Mouse (Mus musculus): ENCODE measurements at regions not wholly inside any gene's neighbourhood (a gene's known extent, or its start where the extent isn't known, plus 50 kb on each side); places are given as distances from the start of the nearest gene placed in this dataset.

GRCm38 (mm10) chr13:25868923-25869322 is 598.6 kb upstream of the Nrsn1 start:
- no peak overlapping the region for H3K4me3 ChIP-seq (ENCODE audit: insufficient read depth in 1 of 2, low read depth in 1 of 2, low read length in 2 of 2, poor library complexity in 1 of 2, severe bottlenecking in 1 of 2)
- no peaks in the 10 kb centered on the region for H3K36me3 ChIP-seq (ENCODE audit: control insufficient read depth, insufficient read depth, low read length, poor library complexity, severe bottlenecking)
- H3K4me1 ChIP-seq (ENCODE audit: control insufficient read depth in 2 of 2, insufficient read depth in 2 of 2, low read length in 2 of 2, poor library complexity in 1 of 2) = peaks cover 0 to 2% of the 10 kb centered on the region in 2 experiments; a peak in 1 of 4 replicates
- no peak overlapping the region for H3K27ac ChIP-seq (ENCODE audit: insufficient read depth, low read depth, low read length, poor library complexity, severe bottlenecking)
- no peak overlapping the region for H3K9ac ChIP-seq (ENCODE audit: insufficient read depth, low read depth, low read length, poor library complexity, severe bottlenecking)
- in situ Hi-C loops (cut with MboI; ENCODE audit: low sequenced_read_pairs in 2 of 2, unreplicated experiment in 2 of 2) = no loop called here
- DNase-seq (ENCODE audit: low read depth, low spot score) = no peak
- TF ChIP-seq MAFK (IDR thresholded peaks at IDR 0.05; ENCODE audit: insufficient read depth, low read depth, low read length) (no peak), HCFC1 (IDR thresholded peaks at IDR 0.05; ENCODE audit: borderline replicate concordance, insufficient read depth, low read length) (no peak), CHD2 (IDR thresholded peaks at IDR 0.05; ENCODE audit: low read depth, low read length) (no peak), ZNF384 (IDR thresholded peaks at IDR 0.05; ENCODE audit: low read depth, low read length) (no peak), ZC3H11A (IDR thresholded peaks at IDR 0.05; ENCODE audit: borderline replicate concordance, low read depth, low read length) (no peak)
- H3K9me3 ChIP-seq (ENCODE audit: control insufficient read depth, insufficient read depth, low read depth, low read length) = no peaks in the 10 kb centered on the region

GRCm38 (mm10) chr13:25858207-25858606 is 587.9 kb upstream of the Nrsn1 start:
- no peaks in the 10 kb centered on the region for H3K9me3 ChIP-seq (ENCODE audit: control insufficient read depth, insufficient read depth, low read depth, low read length)
- no peak overlapping the region for H3K4me3 ChIP-seq (ENCODE audit: insufficient read depth in 1 of 2, low read depth in 1 of 2, low read length in 2 of 2, poor library complexity in 1 of 2, severe bottlenecking in 1 of 2)
- no peaks in the 10 kb centered on the region for H3K36me3 ChIP-seq (ENCODE audit: control insufficient read depth, insufficient read depth, low read length, poor library complexity, severe bottlenecking)
- H3K27ac ChIP-seq (ENCODE audit: insufficient read depth, low read depth, low read length, poor library complexity, severe bottlenecking) = no peak overlapping the region
- no peaks in the 10 kb centered on the region for H3K4me1 ChIP-seq (ENCODE audit: control insufficient read depth in 2 of 2, insufficient read depth in 2 of 2, low read length in 2 of 2, poor library complexity in 1 of 2)
- DNase-seq (ENCODE audit: low read depth, low spot score) = no peak
- in situ Hi-C loops (cut with MboI; ENCODE audit: low sequenced_read_pairs in 2 of 2, unreplicated experiment in 2 of 2) = no loop called here
- no peak overlapping the region for H3K9ac ChIP-seq (ENCODE audit: insufficient read depth, low read depth, low read length, poor library complexity, severe bottlenecking)
- TF ChIP-seq CHD2 (IDR thresholded peaks at IDR 0.05; ENCODE audit: low read depth, low read length) = no peak
- TF ChIP-seq HCFC1 (IDR thresholded peaks at IDR 0.05; ENCODE audit: borderline replicate concordance, insufficient read depth, low read length) = no peak
- TF ChIP-seq ZC3H11A (IDR thresholded peaks at IDR 0.05; ENCODE audit: borderline replicate concordance, low read depth, low read length) = no peak
- TF ChIP-seq ZNF384 (IDR thresholded peaks at IDR 0.05; ENCODE audit: low read depth, low read length) = no peak
- no peak for TF ChIP-seq MAFK (IDR thresholded peaks at IDR 0.05; ENCODE audit: insufficient read depth, low read depth, low read length)

- TF ChIP-seq ZC3H11A (IDR thresholded peaks at IDR 0.05; ENCODE audit: borderline replicate concordance, low read depth, low read length) = no peak
- TF ChIP-seq CHD2 (IDR thresholded peaks at IDR 0.05; ENCODE audit: low read depth, low read length) = no peak
- no peak for TF ChIP-seq HCFC1 (IDR thresholded peaks at IDR 0.05; ENCODE audit: borderline replicate concordance, insufficient read depth, low read length)
- TF ChIP-seq MAFK (IDR thresholded peaks at IDR 0.05; ENCODE audit: insufficient read depth, low read depth, low read length) = no peak
- Histone ChIP-seq H3K4me1 (ENCODE audit: control insufficient read depth in 2 of 2, insufficient read depth in 2 of 2, low read length in 2 of 2, poor library complexity in 1 of 2) (no peaks in the 10 kb centered on the region), H3K9ac (ENCODE audit: insufficient read depth, low read depth, low read length, poor library complexity, severe bottlenecking) (no peak overlapping the region), H3K4me3 (ENCODE audit: insufficient read depth in 1 of 2, low read depth in 1 of 2, low read length in 2 of 2, poor library complexity in 1 of 2, severe bottlenecking in 1 of 2) (no peak overlapping the region), H3K27ac (ENCODE audit: insufficient read depth, low read depth, low read length, poor library complexity, severe bottlenecking) (no peak overlapping the region), H3K36me3 (ENCODE audit: control insufficient read depth, insufficient read depth, low read length, poor library complexity, severe bottlenecking) (no peaks in the 10 kb centered on the region), H3K9me3 (ENCODE audit: control insufficient read depth, insufficient read depth, low read depth, low read length) (no peaks in the 10 kb centered on the region)
- no peak for DNase-seq (ENCODE audit: low read depth, low spot score)
- in situ Hi-C loops (cut with MboI; ENCODE audit: low sequenced_read_pairs in 2 of 2, unreplicated experiment in 2 of 2) = no loop called here
Measured at GRCm38 (mm10) chr13:25857569-25857968, 587.3 kb upstream of the Nrsn1 start.

- H3K36me3 ChIP-seq (ENCODE audit: control insufficient read depth, insufficient read depth, low read length, poor library complexity, severe bottlenecking) = no peaks in the 10 kb centered on the region
- TF ChIP-seq ZC3H11A (IDR thresholded peaks at IDR 0.05; ENCODE audit: borderline replicate concordance, low read depth, low read length) (no peak), ZNF384 (IDR thresholded peaks at IDR 0.05; ENCODE audit: low read depth, low read length) (no peak), CHD2 (IDR thresholded peaks at IDR 0.05; ENCODE audit: low read depth, low read length) (no peak), HCFC1 (IDR thresholded peaks at IDR 0.05; ENCODE audit: borderline replicate concordance, insufficient read depth, low read length) (no peak), MAFK (IDR thresholded peaks at IDR 0.05; ENCODE audit: insufficient read depth, low read depth, low read length) (no peak)
- H3K27ac ChIP-seq (ENCODE audit: insufficient read depth, low read depth, low read length, poor library complexity, severe bottlenecking) = no peak overlapping the region
- in situ Hi-C loops (cut with MboI; ENCODE audit: low sequenced_read_pairs in 2 of 2, unreplicated experiment in 2 of 2) = no loop called here
- no peak overlapping the region for H3K4me3 ChIP-seq (ENCODE audit: insufficient read depth in 1 of 2, low read depth in 1 of 2, low read length in 2 of 2, poor library complexity in 1 of 2, severe bottlenecking in 1 of 2)
- no peak overlapping the region for H3K9ac ChIP-seq (ENCODE audit: insufficient read depth, low read depth, low read length, poor library complexity, severe bottlenecking)
- no peaks in the 10 kb centered on the region for H3K4me1 ChIP-seq (ENCODE audit: control insufficient read depth in 2 of 2, insufficient read depth in 2 of 2, low read length in 2 of 2, poor library complexity in 1 of 2)
- DNase-seq (ENCODE audit: low read depth, low spot score) = no peak
- H3K9me3 ChIP-seq (ENCODE audit: control insufficient read depth, insufficient read depth, low read depth, low read length) = no peaks in the 10 kb centered on the region
Measured at GRCm38 (mm10) chr13:25857096-25857495, 586.8 kb upstream of the Nrsn1 start.

GRCm38 (mm10) chr13:25856549-25856948 is 586.2 kb upstream of the Nrsn1 start:
- TF ChIP-seq HCFC1 (IDR thresholded peaks at IDR 0.05; ENCODE audit: borderline replicate concordance, insufficient read depth, low read length) = no peak
- TF ChIP-seq CHD2 (IDR thresholded peaks at IDR 0.05; ENCODE audit: low read depth, low read length) = no peak
- TF ChIP-seq MAFK (IDR thresholded peaks at IDR 0.05; ENCODE audit: insufficient read depth, low read depth, low read length) = no peak
- no peak for TF ChIP-seq ZC3H11A (IDR thresholded peaks at IDR 0.05; ENCODE audit: borderline replicate concordance, low read depth, low read length)
- no peak for TF ChIP-seq ZNF384 (IDR thresholded peaks at IDR 0.05; ENCODE audit: low read depth, low read length)
- no peak overlapping the region for H3K9ac ChIP-seq (ENCODE audit: insufficient read depth, low read depth, low read length, poor library complexity, severe bottlenecking)
- no peak overlapping the region for H3K27ac ChIP-seq (ENCODE audit: insufficient read depth, low read depth, low read length, poor library complexity, severe bottlenecking)
- H3K4me1 ChIP-seq (ENCODE audit: control insufficient read depth in 2 of 2, insufficient read depth in 2 of 2, low read length in 2 of 2, poor library complexity in 1 of 2) = no peaks in the 10 kb centered on the region
- DNase-seq (ENCODE audit: low read depth, low spot score) = no peak
- no peaks in the 10 kb centered on the region for H3K9me3 ChIP-seq (ENCODE audit: control insufficient read depth, insufficient read depth, low read depth, low read length)
- H3K4me3 ChIP-seq (ENCODE audit: insufficient read depth in 1 of 2, low read depth in 1 of 2, low read length in 2 of 2, poor library complexity in 1 of 2, severe bottlenecking in 1 of 2) = no peak overlapping the region
- H3K36me3 ChIP-seq (ENCODE audit: control insufficient read depth, insufficient read depth, low read length, poor library complexity, severe bottlenecking) = no peaks in the 10 kb centered on the region
- in situ Hi-C loops (cut with MboI; ENCODE audit: low sequenced_read_pairs in 2 of 2, unreplicated experiment in 2 of 2) = no loop called here
